Mouse (Mus musculus) lung, postnatal 14 days (tissue): ENCODE results near the gene Pip4k2a.

Experiments used
- DNase-seq: peaks from one replicate; pipeline ENCODE4 v3.0.0; 2021

Gene Pip4k2a

DNA sequence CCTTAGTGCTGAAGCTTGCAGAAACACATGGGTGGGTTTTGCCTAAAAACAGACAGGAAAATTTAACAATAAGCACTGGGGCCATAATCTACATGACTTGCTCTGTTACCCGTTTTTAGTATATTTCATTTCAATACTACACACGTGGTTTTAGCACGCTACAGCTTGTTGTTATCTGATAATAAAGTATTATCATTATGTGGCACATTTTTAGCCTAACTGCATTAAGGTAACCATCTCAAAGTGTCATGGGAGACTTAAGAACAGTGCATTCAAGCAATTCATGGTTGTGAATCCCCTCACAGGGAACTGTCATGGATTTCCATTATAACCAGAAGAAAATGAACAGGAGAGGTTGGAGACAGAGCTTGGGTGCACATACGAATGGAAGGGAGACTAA, 43.5 kb downstream of the Pip4k2a start:
- DNase-seq = no peak

DNA sequence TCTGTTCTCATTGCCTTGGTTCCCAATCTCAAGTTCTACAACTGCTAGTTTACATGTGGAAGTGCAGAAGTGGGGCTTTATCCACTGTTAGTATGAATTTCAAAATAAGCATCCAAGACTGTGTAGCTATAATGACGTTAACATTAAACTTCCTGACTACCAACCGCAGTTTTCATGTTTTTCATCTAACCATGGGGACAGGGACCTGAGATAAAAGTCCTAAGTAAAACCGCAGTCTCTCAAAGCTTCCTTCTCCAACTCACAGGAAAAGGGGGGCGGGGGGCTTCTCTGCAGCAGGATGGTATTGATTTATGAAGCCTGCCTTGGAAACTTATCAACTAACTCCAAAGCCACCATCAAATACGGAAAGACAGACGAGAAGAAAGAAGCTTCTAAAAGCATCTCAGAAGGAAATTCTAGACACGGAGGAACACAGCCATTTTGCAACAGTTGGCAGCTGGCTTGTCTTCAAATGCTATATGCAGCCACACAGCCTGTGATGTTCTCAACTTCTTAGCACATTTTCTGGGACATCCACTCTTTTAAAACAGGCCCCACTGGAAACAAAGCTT, 45.7 kb downstream of the Pip4k2a start:
- DNase-seq = no peak

- DNase-seq = no peak
Measured at GRCm38 (mm10) chr2:18950758-18951157, 47.2 kb downstream of the Pip4k2a start.

GRCm38 (mm10) chr2:18948741-18949140, 49.2 kb downstream of the Pip4k2a start:
- no peak for DNase-seq

DNA sequence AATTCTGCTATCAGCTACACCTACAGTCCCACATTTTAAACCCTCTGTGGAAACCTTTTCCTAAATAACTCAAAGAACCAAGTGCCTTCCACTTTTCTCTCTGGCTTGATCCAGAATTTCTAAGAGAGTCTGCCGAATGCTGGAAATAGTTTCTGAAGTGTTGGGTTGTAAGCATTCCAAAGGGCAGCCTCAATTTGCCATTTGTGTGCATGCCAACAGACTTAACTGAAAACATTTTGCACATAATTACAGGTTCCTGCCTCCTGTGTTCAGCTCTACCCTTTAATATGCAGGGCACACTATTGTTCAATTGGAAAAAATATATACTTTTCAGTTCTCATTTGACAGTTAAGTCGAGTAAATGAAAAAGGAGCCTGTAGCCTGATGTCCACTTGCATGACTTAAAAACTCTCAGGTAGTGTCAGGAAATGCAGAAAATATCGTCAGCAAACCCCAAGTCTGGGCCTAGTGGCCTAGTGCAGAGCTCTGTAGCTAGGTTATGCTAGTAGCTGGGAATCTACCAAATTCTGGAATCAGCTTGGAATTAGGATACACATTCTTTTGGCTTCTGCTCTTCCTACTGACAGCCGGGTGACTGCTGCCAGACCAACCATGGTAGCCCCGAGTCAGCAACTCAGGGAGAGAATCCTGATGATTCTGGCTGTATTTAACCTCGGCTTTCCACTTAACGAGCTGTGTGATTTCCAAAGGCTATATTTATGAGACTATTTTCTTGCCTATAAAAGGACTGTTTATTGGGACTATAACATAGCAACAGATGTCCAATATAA, 50.1 kb downstream of the Pip4k2a start:
- no peak for DNase-seq

GRCm38 (mm10) chr2:18945438-18945837, 52.5 kb downstream of the Pip4k2a start:
- no peak for DNase-seq

- peak; percentile 54 for DNase-seq
Measured at GRCm38 (mm10) chr2:18943930-18944329, 54.0 kb downstream of the Pip4k2a start.

GRCm38 (mm10) chr2:18943366-18943765, 54.6 kb downstream of the Pip4k2a start:
- no peak for DNase-seq

DNA sequence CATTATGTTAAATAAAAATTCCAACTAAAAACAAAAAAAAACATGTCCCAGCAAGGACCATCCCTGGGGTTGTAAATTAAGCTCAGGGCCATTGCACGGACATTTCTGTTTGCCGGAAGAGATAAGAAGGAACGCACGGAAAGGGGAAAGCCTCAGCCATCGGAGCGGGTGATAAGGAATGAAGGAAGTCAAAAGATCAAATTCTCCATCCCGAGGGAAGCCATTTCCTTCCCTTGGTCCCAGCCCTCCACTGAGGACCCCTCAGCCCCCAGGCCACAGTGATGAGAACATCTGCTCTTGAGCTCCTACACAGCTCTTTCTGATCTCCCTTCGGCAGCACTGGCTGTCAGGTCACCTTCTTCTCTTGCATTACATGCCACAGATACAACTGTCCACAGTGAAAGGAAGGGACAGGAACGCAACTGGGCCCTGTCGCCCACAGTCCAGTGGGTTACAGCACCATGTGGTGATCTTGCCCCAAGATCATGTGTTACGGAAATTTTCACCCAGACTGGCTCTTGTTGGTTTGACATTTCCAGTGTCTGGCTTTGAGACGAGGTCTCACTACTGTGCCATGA, 57.1 kb downstream of the Pip4k2a start:
- no peak for DNase-seq

GRCm38 (mm10) chr2:18938923-18939329, 59.0 kb downstream of the Pip4k2a start:
- DNase-seq = no peak

GRCm38 (mm10) chr2:18938232-18938631, 59.7 kb downstream of the Pip4k2a start:
- no peak for DNase-seq

- DNase-seq = no peak
Measured at GRCm38 (mm10) chr2:18937611-18938010, 60.3 kb downstream of the Pip4k2a start.

- DNase-seq = no peak
Measured at GRCm38 (mm10) chr2:18936446-18936845, 61.5 kb downstream of the Pip4k2a start.

DNA sequence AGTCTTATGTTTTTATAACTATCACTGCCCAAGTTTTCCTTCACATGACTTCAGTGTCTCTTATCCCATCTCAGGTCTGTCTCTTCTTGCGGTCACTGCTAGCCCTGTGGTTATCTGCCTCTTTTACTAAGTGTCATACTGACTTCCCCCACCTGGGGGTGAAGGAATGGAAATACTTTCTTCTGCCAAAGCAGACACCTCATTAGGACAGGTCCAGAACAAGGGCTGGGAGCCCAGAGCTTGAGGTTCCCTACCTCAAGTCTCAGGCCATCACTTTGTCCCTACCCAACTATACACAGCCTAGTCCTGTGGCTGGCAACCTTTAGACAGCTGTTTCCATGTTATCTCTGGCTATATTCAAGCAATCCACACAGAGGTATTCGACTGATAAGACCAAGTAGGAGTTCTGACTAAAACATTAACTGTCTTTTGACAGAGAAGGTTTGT, 62.3 kb downstream of the Pip4k2a start:
- no peak for DNase-seq

GRCm38 (mm10) chr2:18934131-18934530, 63.8 kb downstream of the Pip4k2a start:
- no peak for DNase-seq

DNA sequence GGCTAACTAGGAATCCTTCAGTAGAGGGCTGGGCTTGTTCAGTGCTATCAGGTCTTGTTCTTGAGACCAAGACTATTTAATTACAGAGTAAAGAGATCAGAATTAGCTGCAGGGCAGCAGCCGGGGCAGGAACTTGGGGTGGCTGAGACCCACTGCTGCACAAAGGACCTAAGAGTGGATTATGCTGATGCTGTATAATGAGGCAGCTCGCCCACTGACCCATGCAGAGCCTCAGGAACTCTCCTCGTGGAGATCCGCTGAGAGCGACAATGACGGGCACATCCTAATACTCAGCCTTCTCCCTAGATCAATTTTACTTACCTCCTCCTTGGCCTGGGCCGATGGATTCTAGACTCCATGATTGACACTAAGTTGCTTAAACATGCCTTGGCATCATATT, 64.5 kb downstream of the Pip4k2a start:
- DNase-seq = no peak

DNA sequence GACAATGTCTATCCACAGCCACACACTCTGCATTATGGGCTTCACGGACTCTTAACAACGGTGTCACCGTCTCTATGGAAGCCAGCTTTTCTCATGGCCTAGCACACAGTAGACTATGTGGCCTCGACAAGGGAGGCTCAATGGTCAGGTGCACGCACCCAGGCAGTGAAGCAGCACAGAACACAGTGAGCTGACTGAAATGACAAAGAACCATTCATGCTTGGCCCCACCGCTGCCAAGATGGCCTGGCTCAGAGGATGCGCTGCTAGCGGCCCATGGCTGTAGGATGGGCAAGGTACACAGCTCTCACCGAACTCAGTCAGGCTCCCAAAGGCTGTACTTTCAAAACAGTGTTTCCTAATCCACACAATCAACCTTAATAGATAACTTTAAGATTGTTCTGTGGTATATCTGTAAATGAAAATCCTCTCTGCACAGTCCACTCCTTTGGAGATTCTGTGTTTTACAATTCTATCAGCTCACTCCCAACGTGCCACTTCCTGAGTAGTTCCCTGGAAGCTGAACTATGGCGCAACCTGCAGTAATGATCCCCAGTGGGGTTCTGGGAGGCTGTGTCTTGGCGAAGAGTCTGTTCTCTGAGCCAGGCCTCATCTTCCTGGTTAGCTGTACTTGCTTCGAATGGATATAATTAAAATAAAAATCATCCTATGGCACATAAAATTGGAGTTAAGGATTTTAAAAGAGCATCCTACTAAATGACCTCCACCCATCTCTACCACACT, 67.4 kb downstream of the Pip4k2a start:
- no peak for DNase-seq

GRCm38 (mm10) chr2:18928597-18929257, 69.2 kb downstream of the Pip4k2a start:
- DNase-seq = no peak

DNA sequence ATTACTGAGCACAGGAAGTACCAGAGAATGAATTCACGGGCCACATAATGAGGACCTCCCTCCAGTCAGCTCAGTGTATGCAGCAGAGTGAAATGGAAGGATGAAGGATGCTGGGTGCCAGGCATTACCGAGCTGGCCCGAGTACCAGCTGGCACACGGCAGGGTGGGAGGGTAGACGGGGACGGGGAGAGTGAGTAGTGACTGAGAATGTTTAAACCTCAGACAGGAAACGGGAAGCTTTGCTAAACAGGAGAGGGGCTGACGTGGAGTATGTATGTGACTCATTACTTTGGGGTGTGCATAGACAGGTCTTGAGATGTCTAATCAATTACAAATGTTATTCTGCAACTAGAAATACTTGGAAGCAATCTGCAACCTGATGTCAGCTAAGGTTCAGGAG, 69.7 kb downstream of the Pip4k2a start:
- no peak for DNase-seq

DNA sequence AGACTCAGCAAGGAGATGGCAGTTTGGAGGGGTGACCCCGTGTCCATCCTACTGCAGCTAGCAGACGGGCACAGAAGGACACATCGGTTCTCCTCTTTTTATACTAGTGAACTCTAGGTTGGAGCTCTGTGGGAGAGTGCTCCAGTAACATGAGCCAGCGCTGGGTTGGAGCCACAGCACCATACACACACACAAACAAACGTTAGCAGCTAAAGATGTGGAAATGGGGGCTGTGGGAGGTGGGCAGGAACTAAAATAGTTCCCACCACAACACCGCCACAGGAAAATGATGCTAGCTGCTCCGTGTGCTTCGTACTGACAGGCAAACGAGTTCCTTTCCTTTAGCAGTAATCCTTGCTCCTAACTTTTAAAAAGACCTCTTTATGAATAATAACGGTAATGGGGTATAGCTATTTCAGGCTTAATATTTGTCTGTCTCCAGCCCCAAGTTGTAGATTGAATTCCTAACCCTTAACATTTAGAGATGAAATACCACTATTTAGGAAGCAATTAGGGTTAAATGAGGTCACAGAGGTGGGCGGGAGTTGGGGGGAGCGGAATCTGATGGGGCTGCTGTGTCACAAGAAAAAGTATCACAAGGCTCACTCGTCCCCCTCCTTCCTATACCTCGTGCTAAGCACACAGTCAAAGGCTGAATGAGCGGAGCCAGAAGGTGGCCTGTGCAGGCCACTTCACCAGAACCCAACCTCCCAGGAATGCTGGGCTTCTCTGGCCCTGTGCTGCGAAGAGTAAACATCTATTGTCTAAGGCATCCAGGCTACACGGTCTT, 73.9 kb downstream of the Pip4k2a start:
- no peak for DNase-seq

GRCm38 (mm10) chr2:18923098-18923649, 74.8 kb downstream of the Pip4k2a start:
- no peak for DNase-seq
